Mouse (Mus musculus) erythroblast, embryonic 14.5 days (primary cell): ENCODE measurements around the gene Tmem131l.

Experiments used
- GATA1 ChIP-seq: IDR thresholded peaks from 2 replicates; pipeline ENCODE4 v1.6.1; 2012; ENCODE audit warnings: low read length, inconsistent platforms, mixed read lengths
- TAL1 ChIP-seq: IDR thresholded peaks from 3 replicates; pipeline ENCODE4 v1.6.1; 2012; ENCODE audit warnings: low read length, inconsistent platforms, mixed read lengths

- TF ChIP-seq GATA1 (no peak), TAL1 (no peak)
These were observed 44.6 kb downstream of the Tmem131l start for GRCm38 (mm10) chr3:83995254-83995830.
